Mouse (Mus musculus) erythroid progenitor cell, adult 5-6 weeks (primary cell): ENCODE data around the gene Tns4. TPM values are rescaled to one million over a fixed set of nuclear protein-coding genes. Genes with fewer than 3 reads are reported as not detected.

Experiments
- ATAC-seq: replicated peaks from 2 replicates; pipeline ENCODE4 v1.8.0; 2016; ENCODE audit warnings: moderate number of reproducible peaks, mild to moderate bottlenecking, moderate TSS enrichment, inconsistent platforms; ENCODE audit not compliant: poor library complexity, low FRiP score, severe bottlenecking
- total RNA-seq, 2 experiments: library from RNA; stranded (forward) in 1 of 2; stranded (reverse) in 1 of 2; fragments of 150-400 nt in 1 of 2; fragments of 186-747, 209-891 nt in 1 of 2; gene quantifications; 2 replicates each; pipeline versions ENCODE4 v1.2.3 to v1.2.4; 2015 to 2017; ENCODE audit warnings: low replicate concordance in 2 of 2

Gene Tns4
- total RNA-seq (2015; ENCODE audit: low replicate concordance) (not detected in 2 replicates), total RNA-seq (2017; ENCODE audit: low replicate concordance) (2.6 and 3.1 TPM in 2 replicates)

- no peak for ATAC-seq
These were observed at the start of gene Tns4 for GRCm38 (mm10) chr11:99089077-99089601. TSS of gene Tns4 (minus strand) at chr11:99089306.

- no peak for ATAC-seq
These were observed 48.3 kb upstream of the Tns4 start for GRCm38 (mm10) chr11:99137385-99137784.

- no peak for ATAC-seq
These were observed 47.9 kb upstream of the Tns4 start for GRCm38 (mm10) chr11:99136961-99137360.

- ATAC-seq = no peak
These were observed 47.3 kb upstream of the Tns4 start for GRCm38 (mm10) chr11:99136361-99136760.

GRCm38 (mm10) chr11:99135047-99135440 is 45.9 kb upstream of the Tns4 start:
- ATAC-seq = no peak

- no peak for ATAC-seq
These were observed 45.4 kb upstream of the Tns4 start for GRCm38 (mm10) chr11:99134266-99135046.

GRCm38 (mm10) chr11:99133285-99133897 is 44.3 kb upstream of the Tns4 start:
- no peak for ATAC-seq

- no peak for ATAC-seq
These were observed 43.1 kb upstream of the Tns4 start for GRCm38 (mm10) chr11:99132091-99132730.

GRCm38 (mm10) chr11:99131463-99131840 is 42.3 kb upstream of the Tns4 start:
- ATAC-seq = no peak

GRCm38 (mm10) chr11:99130736-99131462 is 41.8 kb upstream of the Tns4 start:
- ATAC-seq = no peak

GRCm38 (mm10) chr11:99129287-99129686 is 40.2 kb upstream of the Tns4 start:
- no peak for ATAC-seq

- no peak for ATAC-seq
These were observed 38.9 kb upstream of the Tns4 start for GRCm38 (mm10) chr11:99127785-99128682.

- no peak for ATAC-seq
These were observed 37.6 kb upstream of the Tns4 start for GRCm38 (mm10) chr11:99126482-99127253.

- ATAC-seq = no peak
These were observed 35.5 kb upstream of the Tns4 start for GRCm38 (mm10) chr11:99124635-99125029.

GRCm38 (mm10) chr11:99123977-99124634 is 35.0 kb upstream of the Tns4 start:
- no peak for ATAC-seq

GRCm38 (mm10) chr11:99122703-99123102 is 33.6 kb upstream of the Tns4 start:
- no peak for ATAC-seq

- ATAC-seq = no peak
These were observed 32.1 kb upstream of the Tns4 start for GRCm38 (mm10) chr11:99121218-99121631.
